Mouse (Mus musculus): ENCODE data around the gene Defb6.

Defb6 gene

DNA sequence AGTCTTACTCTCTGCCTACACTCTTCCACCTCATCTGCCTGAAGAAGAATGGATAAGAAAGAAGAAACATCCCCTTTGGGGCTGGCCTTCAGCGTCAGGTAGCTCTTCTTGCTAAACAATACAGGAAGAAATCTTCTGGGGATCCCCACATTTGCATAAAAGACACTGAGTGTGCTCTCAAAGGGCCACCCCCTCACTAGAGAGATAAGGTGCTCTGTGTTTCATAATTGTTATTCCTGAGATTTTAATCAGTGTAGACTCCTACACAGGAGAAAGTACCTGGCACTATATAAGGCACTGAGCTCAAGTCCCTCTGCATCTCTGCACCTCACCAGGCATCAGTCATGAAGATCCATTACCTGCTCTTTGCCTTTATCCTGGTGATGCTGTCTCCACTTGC, at the start of gene Defb6:
TSS of gene Defb6 (plus strand) at position 318 of the 400 bp plus-strand sequence.
- no peak for DNase-seq

DNA sequence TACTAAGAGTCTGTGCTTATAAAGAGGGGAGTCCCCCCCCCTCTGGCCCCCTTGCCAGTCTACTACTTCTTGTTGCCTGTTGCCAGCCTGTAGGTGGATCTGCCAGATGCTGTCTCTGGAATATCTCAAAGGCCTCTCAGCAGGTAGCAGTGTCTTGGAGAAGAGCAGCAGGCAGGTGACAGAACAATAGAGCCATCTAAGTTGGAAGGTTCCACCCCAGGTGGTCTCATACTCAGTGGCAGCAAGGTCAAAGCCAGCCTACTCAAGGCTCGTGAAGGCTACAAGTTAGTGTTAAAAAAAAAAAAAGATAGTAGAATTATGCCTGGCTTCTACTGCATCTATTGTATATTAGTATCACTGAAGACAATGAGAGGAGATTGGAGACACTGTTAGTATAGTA, 12.8 kb downstream of the Defb6 start:
- no peak for DNase-seq

DNA sequence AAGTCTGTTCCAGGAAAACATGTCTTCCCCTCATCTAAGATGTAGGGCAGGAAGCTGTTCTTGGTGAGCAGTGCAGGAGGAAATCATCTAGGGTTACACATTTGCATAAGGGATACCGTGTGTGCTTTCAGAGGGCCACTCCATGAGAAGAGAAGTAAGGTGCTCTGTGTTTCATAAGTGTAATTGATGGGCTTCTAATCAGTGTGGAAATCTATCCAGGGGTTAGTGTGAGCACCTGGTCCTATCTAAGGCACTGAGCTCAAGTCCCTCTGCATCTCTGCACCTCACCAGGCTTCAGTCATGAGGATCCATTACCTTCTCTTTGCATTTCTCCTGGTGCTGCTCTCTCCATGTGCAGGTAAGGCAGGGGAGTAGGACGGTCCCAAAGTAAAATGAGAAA, 14.3 kb downstream of the Defb6 start, which contains the start of gene Defb46:
TSS of gene Defb46 (plus strand) at position 301 of the 400 bp plus-strand sequence.
- no peak for DNase-seq

GRCm38 (mm10) chr8:19247280-19247679, 22.0 kb downstream of the Defb6 start, which contains the start of gene Defb5:
Defb5 (plus strand) TSS chr8:19247580.
- DNase-seq = no peak

GRCm38 (mm10) chr8:19258136-19258535, 32.9 kb downstream of the Defb6 start:
- peak in 1 of 2 experiments; percentile 2 for DNase-seq

- DNase-seq = peak; percentile 3 to 13
Measured at GRCm38 (mm10) chr8:19259667-19260066, 34.4 kb downstream of the Defb6 start.

Measured in kidney, postnatal 4 days (tissue).